Mouse (Mus musculus): ENCODE data around the gene 1700003F12Rik. TPM values are rescaled to one million over a fixed set of nuclear protein-coding genes. Genes with fewer than 3 reads are reported as not detected.

The 1700003F12Rik gene
- polyA plus RNA-seq, 1 experiment, result 3.3 TPM

DNA sequence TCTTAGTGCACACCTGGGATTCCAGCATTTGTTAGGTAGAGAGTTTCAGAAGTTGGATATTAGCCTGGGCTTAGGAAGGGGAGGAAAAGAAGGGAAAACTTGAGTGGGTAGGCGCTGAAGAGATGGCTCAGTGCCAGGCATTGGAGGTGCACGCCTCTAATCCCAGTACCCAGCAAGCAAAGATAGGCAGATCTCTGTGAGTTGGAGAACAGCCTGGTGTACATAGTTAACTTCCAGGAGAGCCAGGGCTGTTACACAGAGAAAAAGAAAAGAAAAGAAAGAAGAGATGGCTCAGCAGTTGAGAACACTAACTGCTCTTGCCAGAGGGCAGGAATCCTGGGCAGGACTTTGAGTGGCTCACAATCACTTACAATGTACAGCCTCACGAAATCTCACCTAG lies 20.4 kb upstream of the 1700003F12Rik start:
- WGBS, result 97% methylated on average over 3 of the region's 3 CpGs
- DNase-seq, result no peak
- no peak overlapping the region for H3K27ac ChIP-seq (ENCODE audit: control insufficient read depth, insufficient read depth, low read length)
- no peaks in the 10 kb centered on the region for H3K4me1 ChIP-seq (replicated peaks; ENCODE audit: control insufficient read depth, insufficient read depth, low read length)
- peaks cover 40% of the 10 kb centered on the region for H3K36me3 ChIP-seq (ENCODE audit: control insufficient read depth, insufficient read depth, low read length)
- H3K4me3 ChIP-seq (ENCODE audit: control insufficient read depth, insufficient read depth, low read length), result no peak overlapping the region
- TF ChIP-seq POLR2A (IDR thresholded peaks at IDR 0.05; ENCODE audit: control insufficient read depth, extremely low read depth, insufficient read depth, low read length, poor library complexity) (no peak), CTCF (IDR thresholded peaks at IDR 0.05; ENCODE audit: borderline replicate concordance, control insufficient read depth, extremely low read depth, insufficient read depth, low read length, poor library complexity) (no peak)
- H3K27me3 ChIP-seq (ENCODE audit: control insufficient read depth, insufficient read depth, low read length), result no peaks in the 10 kb centered on the region

DNA sequence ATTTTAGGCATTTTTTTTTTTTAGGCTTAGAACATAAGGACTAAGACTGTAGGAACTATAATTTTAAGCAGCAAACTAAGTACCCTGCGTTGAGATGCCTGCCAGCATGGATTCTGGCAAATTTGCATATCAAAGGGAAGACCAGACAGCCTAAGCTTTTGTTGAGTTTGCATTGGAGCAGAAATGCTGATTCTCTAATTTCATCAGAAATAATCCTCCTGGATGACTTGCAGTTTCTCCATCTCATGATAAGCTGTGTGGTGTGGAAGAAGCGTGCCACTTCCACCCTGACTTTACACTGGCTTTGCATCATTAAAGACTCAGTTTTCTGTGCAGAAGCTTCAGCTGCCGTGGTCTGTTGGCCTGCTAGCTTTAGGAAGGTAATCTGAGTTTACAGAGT lies 14.0 kb upstream of the 1700003F12Rik start:
- no peak overlapping the region for H3K27ac ChIP-seq (ENCODE audit: control insufficient read depth, insufficient read depth, low read length)
- 91% methylated on average over 3 of the region's 3 CpGs for WGBS
- H3K4me3 ChIP-seq (ENCODE audit: control insufficient read depth, insufficient read depth, low read length), result no peak overlapping the region
- peaks cover 43% of the 10 kb centered on the region for H3K36me3 ChIP-seq (ENCODE audit: control insufficient read depth, insufficient read depth, low read length)
- DNase-seq, result no peak
- H3K27me3 ChIP-seq (ENCODE audit: control insufficient read depth, insufficient read depth, low read length), result no peaks in the 10 kb centered on the region
- TF ChIP-seq POLR2A (IDR thresholded peaks at IDR 0.05; ENCODE audit: control insufficient read depth, extremely low read depth, insufficient read depth, low read length, poor library complexity), result no peak
- H3K4me1 ChIP-seq (replicated peaks; ENCODE audit: control insufficient read depth, insufficient read depth, low read length), result no peaks in the 10 kb centered on the region

DNA sequence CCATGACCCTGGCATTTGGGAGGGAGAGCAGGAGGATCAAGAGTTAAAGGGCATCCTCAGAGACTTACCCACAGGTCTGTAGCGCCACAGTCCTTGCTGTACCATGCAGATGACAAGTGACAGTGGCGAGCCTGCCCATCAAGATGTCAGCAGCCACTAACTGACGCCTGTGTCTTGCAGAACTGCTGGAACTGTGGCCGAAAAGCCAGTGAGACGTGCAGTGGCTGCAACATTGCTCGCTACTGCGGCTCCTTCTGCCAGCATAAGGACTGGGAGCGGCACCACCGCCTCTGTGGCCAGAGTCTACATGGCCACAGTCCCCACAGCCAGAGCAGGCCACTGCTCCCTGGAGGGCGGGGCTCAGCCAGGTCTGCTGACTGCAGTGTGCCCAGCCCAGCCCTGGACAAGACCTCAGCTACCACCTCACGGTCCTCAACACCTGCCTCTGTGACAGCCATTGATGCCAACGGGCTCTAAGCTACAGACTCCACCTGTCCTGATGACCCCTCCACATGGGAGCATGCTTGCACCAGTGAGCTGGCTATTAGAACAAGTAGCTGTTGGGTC lies 12.1 kb upstream of the 1700003F12Rik start:
- Histone ChIP-seq H3K4me1 (replicated peaks; ENCODE audit: control insufficient read depth, insufficient read depth, low read length) (no peaks in the 10 kb centered on the region), H3K27me3 (ENCODE audit: control insufficient read depth, insufficient read depth, low read length) (no peaks in the 10 kb centered on the region), H3K36me3 (ENCODE audit: control insufficient read depth, insufficient read depth, low read length) (peaks cover 40% of the 10 kb centered on the region), H3K27ac (ENCODE audit: control insufficient read depth, insufficient read depth, low read length) (no peak overlapping the region), H3K4me3 (ENCODE audit: control insufficient read depth, insufficient read depth, low read length) (no peak overlapping the region)
- DNase-seq, result no peak
- no peak for TF ChIP-seq CTCF (IDR thresholded peaks at IDR 0.05; ENCODE audit: borderline replicate concordance, control insufficient read depth, extremely low read depth, insufficient read depth, low read length, poor library complexity)
- no peak for TF ChIP-seq POLR2A (IDR thresholded peaks at IDR 0.05; ENCODE audit: control insufficient read depth, extremely low read depth, insufficient read depth, low read length, poor library complexity)
- 96% methylated on average over 12 of the region's 12 CpGs for WGBS

DNA sequence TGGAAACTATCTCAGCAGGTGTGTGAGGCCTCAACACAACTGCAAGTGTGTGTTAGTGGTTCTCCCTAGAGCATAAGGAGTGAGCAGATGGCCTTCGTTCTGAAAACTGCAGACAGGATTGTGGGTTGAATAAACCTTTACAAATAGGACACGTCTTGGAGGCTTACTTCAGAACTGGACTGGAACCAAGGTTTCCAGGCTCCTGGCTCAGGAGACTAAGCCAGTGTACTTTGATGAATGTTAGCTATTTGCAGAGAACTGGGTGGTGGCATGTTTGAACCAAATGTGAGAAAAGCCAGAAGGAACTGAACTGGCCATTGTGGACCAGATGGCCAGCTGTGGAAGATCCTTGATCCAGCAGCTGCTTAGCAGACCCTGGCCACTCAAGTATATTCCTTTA lies 8.6 kb upstream of the 1700003F12Rik start:
- Histone ChIP-seq H3K27ac (ENCODE audit: control insufficient read depth, insufficient read depth, low read length) (no peak overlapping the region), H3K27me3 (ENCODE audit: control insufficient read depth, insufficient read depth, low read length) (no peaks in the 10 kb centered on the region), H3K4me1 (replicated peaks; ENCODE audit: control insufficient read depth, insufficient read depth, low read length) (no peaks in the 10 kb centered on the region), H3K4me3 (ENCODE audit: control insufficient read depth, insufficient read depth, low read length) (no peak overlapping the region), H3K36me3 (ENCODE audit: control insufficient read depth, insufficient read depth, low read length) (peaks cover 22% of the 10 kb centered on the region; the same call in 1 of the 2 replicates)
- no peak for TF ChIP-seq POLR2A (IDR thresholded peaks at IDR 0.05; ENCODE audit: control insufficient read depth, extremely low read depth, insufficient read depth, low read length, poor library complexity)
- no peak for TF ChIP-seq CTCF (IDR thresholded peaks at IDR 0.05; ENCODE audit: borderline replicate concordance, control insufficient read depth, extremely low read depth, insufficient read depth, low read length, poor library complexity)
- no peak for DNase-seq
- WGBS, result 86% methylated on average over 2 of the region's 2 CpGs

DNA sequence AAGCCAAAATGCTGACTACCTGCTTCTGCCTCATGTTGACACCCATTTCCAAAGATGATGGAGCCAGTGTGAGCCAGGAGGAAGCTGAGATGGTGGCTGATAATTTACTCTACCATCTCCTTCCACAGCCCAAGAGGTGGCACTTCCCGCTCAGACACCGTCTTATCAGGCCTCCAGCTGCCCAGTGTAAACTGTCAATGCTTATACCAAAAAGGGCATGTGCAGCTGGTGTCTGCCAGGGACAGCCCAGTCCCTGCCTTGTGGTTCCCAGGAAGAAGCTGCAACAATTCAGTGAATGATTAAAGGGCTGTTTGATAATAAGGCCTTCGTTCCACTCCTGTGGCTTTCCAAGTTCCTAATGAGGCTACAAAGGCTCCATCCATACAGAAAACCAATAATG lies 8.2 kb upstream of the 1700003F12Rik start:
- no peak for TF ChIP-seq POLR2A (IDR thresholded peaks at IDR 0.05; ENCODE audit: control insufficient read depth, extremely low read depth, insufficient read depth, low read length, poor library complexity)
- no peak for TF ChIP-seq CTCF (IDR thresholded peaks at IDR 0.05; ENCODE audit: borderline replicate concordance, control insufficient read depth, extremely low read depth, insufficient read depth, low read length, poor library complexity)
- Histone ChIP-seq H3K4me1 (replicated peaks; ENCODE audit: control insufficient read depth, insufficient read depth, low read length) (no peaks in the 10 kb centered on the region), H3K4me3 (ENCODE audit: control insufficient read depth, insufficient read depth, low read length) (no peak overlapping the region), H3K36me3 (ENCODE audit: control insufficient read depth, insufficient read depth, low read length) (peaks cover 21% of the 10 kb centered on the region; the same call in 1 of the 2 replicates), H3K27me3 (ENCODE audit: control insufficient read depth, insufficient read depth, low read length) (no peaks in the 10 kb centered on the region), H3K27ac (ENCODE audit: control insufficient read depth, insufficient read depth, low read length) (no peak overlapping the region)
- no peak for DNase-seq
- WGBS, result 93% methylated on average over 3 of the region's 3 CpGs

DNA sequence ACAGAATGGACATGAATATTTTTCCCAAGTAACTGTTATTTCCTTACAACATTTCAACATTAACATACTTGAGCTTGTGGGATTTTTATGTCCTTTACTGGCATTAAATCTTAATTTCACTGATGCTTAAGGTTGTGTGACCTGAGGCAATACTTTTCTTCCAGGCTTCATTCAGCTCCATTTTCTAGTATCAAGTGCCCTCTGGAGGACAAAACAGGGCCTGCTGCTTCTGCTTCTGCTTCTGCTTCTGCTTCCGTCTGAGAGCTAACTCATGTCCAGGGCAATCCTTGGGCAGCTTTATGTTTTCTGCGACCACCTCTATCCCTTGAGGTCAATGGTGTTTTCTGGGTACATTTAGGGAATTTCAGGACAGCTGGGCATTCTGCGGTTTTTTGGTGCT lies 7.2 kb upstream of the 1700003F12Rik start:
- Histone ChIP-seq H3K4me3 (ENCODE audit: control insufficient read depth, insufficient read depth, low read length) (no peak overlapping the region), H3K27me3 (ENCODE audit: control insufficient read depth, insufficient read depth, low read length) (no peaks in the 10 kb centered on the region), H3K36me3 (ENCODE audit: control insufficient read depth, insufficient read depth, low read length) (peaks cover 18% of the 10 kb centered on the region; the same call in 1 of the 2 replicates), H3K4me1 (replicated peaks; ENCODE audit: control insufficient read depth, insufficient read depth, low read length) (no peaks in the 10 kb centered on the region), H3K27ac (ENCODE audit: control insufficient read depth, insufficient read depth, low read length) (no peak overlapping the region)
- 76% methylated on average over 3 of the region's 3 CpGs for WGBS
- peak; percentile 27 for DNase-seq
- TF ChIP-seq CTCF (IDR thresholded peaks at IDR 0.05; ENCODE audit: borderline replicate concordance, control insufficient read depth, extremely low read depth, insufficient read depth, low read length, poor library complexity) (no peak), POLR2A (IDR thresholded peaks at IDR 0.05; ENCODE audit: control insufficient read depth, extremely low read depth, insufficient read depth, low read length, poor library complexity) (no peak)

DNA sequence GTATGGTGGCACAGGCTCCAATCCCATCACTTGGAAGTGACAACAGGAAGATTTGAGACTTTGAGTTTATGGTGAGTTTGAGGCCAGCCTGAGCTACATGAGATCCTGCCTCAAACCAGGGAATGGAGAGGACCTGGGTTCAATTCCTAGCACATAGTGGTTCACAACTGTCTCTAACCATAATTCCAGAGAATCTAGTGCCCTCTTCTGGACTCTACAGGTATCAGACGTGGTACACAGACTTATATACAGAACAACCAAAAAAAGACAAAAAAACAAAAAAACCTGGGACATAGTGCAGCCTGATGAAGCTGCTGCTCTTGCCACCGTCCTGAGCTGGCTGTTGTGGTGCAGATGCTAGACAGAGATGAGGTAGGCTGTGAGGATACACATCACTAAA lies 5.3 kb upstream of the 1700003F12Rik start:
- H3K27ac ChIP-seq (ENCODE audit: control insufficient read depth, insufficient read depth, low read length), result no peak overlapping the region
- no peak for DNase-seq

More for the DNA sequence above, 5.3 kb upstream of the 1700003F12Rik start:
- 91% methylated on average over 2 of the region's 2 CpGs for WGBS
- no peak for TF ChIP-seq POLR2A (IDR thresholded peaks at IDR 0.05; ENCODE audit: control insufficient read depth, extremely low read depth, insufficient read depth, low read length, poor library complexity)
- TF ChIP-seq CTCF (IDR thresholded peaks at IDR 0.05; ENCODE audit: borderline replicate concordance, control insufficient read depth, extremely low read depth, insufficient read depth, low read length, poor library complexity), result no peak
- H3K36me3 ChIP-seq (ENCODE audit: control insufficient read depth, insufficient read depth, low read length), result peaks cover 3% of the 10 kb centered on the region; the same call in 1 of the 2 replicates
- H3K27me3 ChIP-seq (ENCODE audit: control insufficient read depth, insufficient read depth, low read length), result no peaks in the 10 kb centered on the region
- no peaks in the 10 kb centered on the region for H3K4me1 ChIP-seq (replicated peaks; ENCODE audit: control insufficient read depth, insufficient read depth, low read length)
- no peak overlapping the region for H3K4me3 ChIP-seq (ENCODE audit: control insufficient read depth, insufficient read depth, low read length)
